Mouse (Mus musculus) spleen, postnatal 14 days (tissue): ENCODE measurements at regions not wholly inside any gene's neighbourhood (a gene's known extent, or its start where the extent isn't known, plus 50 kb on each side); places are given as distances from the start of the nearest gene placed in this dataset.

Source experiments
- DNase-seq, 2 experiments: peaks; one replicate each; pipeline ENCODE4 v3.0.0; 2021 to 2022; ENCODE audit warnings: low spot score in 2 of 2

GRCm38 (mm10) chr4:33693441-33693840 is 231.0 kb upstream of the Cnr1 start:
- no peak for DNase-seq

DNA sequence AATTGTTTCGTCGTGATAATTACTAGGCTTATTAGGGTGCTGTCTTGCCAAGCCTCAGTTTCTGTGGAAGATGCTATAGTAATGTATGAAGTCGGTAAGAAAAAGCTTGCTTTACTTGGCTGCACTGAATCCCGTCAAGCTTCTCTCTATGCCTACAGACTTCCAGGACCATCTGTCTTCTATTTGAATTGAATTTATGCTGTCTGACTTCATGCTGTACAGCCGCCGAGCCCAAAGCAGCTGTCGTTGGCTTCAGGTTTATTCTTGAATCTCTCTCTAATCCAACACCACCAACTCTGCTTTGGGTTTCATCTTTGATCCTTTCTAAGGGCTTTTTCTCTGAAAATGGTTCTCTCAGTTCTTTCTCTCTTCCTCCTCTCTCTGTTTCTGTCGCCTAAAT is 227.4 kb upstream of the Cnr1 start:
- no peak for DNase-seq

GRCm38 (mm10) chr4:33702028-33702666 is 222.2 kb upstream of the Cnr1 start:
- DNase-seq: no peak

GRCm38 (mm10) chr4:33705722-33706121 is 218.7 kb upstream of the Cnr1 start:
- DNase-seq: no peak

DNA sequence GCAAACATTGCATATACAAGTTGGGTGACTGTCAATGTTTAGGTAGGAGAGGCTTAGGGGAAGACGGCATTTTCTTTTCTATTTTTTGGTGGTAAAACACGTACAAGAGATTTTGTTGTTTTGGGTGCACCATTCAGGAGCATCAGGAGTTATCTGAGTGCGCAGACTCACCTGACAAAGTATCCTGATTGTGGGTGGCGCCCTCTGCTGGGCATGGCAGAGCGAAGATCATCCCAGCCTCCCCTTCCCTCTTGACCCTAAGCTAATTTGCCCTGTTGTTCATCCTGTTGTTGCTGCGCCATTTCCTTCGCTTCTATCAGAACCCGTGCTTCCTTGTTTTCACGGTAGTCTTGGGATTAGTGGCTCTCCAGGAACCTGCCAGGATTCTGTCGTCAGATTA is 217.6 kb upstream of the Cnr1 start:
- no peak for DNase-seq

DNA sequence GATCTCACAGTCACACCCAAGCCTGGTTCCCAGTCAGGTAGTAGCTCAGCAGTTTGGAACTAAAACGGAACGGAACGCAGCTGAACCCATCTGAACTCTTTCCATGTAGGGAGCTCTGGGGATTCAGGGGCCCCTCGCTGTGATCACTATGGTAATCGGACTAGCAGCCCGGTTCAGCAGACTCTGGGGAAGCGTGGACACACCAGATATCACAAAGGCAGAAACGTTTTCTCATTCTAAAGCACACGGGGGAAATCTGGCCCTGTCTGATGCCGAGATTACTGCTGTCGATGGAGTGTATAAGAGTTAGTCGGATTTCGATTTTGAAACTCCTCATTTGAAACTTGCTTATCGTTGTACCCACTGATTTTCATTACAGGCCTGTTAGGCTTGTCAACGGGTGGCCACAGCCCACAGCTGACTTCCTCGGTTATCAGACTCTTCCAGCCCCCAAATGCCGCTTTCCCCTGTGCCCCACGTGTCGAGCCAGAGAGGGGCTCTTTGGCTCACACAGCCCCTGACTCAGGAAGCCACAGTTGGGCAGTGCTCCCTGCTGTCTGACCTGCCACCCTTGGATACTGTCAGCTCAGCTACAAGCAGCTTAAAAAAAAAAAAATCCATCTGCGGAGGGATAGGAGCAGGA is 207.8 kb upstream of the Cnr1 start:
- DNase-seq: no peak

DNA sequence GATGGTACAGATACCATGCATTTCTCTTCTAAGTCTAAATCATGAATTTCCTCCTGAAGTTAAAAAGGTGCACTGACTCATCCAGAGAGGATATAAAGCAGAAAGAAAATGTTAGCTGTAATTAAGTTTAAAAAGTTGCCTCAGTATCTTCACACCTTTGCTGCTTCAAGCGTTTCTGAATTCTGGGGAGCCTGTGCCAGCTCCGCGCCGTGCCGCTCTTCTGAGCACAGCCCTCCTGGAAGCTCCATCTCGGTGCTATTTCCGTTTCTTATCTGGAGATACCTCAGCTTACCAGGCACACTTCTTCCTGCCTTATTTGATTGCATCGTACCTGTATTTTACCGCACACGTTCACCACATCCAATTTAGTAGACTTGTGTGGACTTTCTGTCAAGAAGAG is 203.4 kb upstream of the Cnr1 start:
- no peak for DNase-seq

DNA sequence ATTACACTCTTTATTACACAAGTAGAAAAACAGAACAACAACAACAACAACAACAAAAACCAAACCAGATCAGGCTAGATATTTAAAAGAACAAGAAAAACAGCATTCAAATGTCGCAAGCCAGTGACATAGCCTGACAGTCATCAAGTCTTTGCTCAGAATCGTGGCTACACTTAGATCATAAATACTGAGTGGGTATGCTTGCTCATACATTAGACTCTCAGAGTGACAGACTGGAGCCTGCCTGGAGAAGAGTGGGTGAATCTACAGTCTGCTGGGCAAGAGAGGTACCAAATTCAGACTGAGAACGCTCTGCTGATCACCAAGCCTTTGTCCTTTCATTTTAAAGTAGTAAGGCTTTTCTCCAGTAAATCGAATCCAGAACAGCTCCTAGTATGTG is 202.4 kb upstream of the Cnr1 start:
- DNase-seq: no peak

DNA sequence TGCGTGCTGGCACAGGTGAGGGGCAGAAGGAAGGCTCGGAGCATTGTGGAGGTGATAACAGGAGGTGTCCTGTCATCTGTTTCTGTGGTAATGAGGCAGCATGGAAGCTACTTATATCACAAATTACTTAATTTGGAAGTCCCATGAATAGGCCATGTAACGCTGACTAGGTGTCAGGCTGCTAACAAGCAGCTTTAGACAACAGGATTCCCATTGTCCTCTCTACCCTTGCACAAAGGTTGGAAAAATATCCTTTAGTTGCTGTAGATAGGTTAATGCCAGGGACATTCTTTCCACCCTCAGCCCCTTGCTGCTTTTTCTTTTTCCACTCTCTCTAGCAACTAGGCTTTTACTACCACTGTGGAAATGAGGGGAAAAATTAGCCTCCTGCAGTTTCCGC is 192.6 kb upstream of the Cnr1 start:
- DNase-seq: no peak

DNA sequence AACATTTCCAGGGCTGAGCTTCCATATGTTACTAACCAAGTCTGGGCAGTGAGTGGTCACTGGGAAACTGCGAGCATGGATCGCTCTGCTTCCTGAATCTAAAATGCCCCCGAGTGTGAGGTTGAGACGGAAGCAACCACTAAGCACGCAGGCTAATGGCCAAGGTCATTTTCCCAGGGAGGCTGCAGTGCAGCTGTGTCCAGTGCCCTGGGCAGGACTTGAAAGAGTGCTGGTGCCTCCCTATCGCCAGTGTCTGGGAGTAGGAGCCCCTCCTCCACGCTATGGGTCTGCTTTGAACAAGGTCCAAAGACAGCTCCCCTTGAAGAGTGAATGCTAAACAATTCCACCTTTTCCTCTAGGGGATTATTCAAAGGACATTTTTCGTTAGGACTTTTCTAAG is 189.5 kb upstream of the Cnr1 start:
- no peak for DNase-seq

GRCm38 (mm10) chr4:33735442-33735966 is 188.9 kb upstream of the Cnr1 start:
- no peak for DNase-seq

DNA sequence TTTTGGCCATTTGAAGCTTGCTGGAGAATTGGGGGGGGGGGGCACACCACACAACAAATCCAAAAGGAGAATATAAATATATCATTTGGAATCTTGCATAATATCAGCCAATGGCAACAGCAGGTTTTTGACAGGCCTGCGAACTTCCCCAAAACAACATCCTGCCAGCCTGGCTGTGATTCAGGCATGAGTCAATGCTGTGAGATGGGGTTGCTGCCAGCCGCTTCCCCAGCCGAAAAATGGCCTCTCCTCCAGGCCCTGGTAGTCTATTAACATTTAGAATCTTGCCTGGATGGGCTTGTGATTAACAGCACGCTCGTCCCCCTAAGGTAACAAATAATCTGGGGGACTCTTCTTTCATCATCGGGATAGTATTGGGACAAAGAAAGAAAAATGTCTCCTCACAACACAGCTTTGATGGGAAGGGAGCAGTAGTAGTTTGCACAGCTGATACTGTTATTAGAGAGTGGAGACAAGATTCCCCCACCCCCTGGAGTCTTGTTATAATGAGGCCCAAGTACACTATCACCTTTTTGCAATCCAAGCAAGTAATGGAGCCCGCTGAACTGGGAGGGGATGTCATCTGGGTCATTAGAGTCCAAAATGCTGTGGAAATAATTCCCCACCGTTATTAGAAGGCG is 188.2 kb upstream of the Cnr1 start:
- DNase-seq: no peak

- DNase-seq: no peak
Measured at GRCm38 (mm10) chr4:33737337-33737736, 187.1 kb upstream of the Cnr1 start.

GRCm38 (mm10) chr4:33737859-33738417 is 186.5 kb upstream of the Cnr1 start:
- no peak for DNase-seq

GRCm38 (mm10) chr4:33739211-33739904 is 185.0 kb upstream of the Cnr1 start:
- DNase-seq: no peak

DNA sequence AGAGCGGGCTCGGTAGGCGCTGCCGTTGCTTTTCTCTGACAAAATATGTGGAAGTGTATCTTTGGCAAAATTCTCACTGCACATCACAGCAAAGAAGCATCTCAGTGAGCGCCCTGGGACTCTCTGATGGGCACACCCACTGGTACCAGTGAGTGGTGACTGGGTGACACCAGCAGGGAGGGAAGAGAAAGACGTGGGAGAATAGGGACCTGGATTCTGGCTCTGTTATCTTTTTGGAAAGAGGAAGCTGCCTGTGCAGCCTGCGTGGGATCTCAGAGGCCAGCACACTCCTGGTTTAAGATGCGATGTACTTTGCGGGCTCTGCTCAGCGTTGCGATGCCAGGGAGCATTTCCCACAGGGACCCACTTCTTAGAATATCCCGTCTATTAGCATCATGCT is 183.4 kb upstream of the Cnr1 start:
- DNase-seq: no peak

GRCm38 (mm10) chr4:33745180-33745579 is 179.2 kb upstream of the Cnr1 start:
- DNase-seq: no peak

- DNase-seq: no peak
Measured at GRCm38 (mm10) chr4:33747316-33747895, 177.0 kb upstream of the Cnr1 start.

GRCm38 (mm10) chr4:33767721-33768120 is 156.7 kb upstream of the Cnr1 start:
- no peak for DNase-seq

GRCm38 (mm10) chr4:33786027-33786426 is 138.4 kb upstream of the Cnr1 start:
- no peak for DNase-seq

DNA sequence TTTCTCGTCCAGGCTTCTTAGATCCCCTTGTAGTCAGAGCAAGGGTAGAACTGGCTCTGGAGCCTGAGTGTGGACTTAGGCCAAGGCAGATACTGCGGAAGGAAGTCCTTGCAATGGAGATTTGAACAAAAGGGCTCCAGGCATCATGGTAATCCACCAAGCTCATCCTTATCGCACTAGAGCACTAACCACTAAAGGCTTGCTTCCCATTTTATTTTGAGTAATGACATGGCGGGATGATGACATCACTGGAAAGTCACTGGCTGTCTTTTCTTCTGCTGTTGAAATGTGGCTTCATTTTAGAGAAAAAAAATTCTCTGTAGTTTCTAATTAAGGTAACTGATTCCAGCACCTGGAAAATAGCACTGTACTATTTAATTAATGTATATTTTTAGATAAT is 137.4 kb upstream of the Cnr1 start:
- DNase-seq: no peak

DNA sequence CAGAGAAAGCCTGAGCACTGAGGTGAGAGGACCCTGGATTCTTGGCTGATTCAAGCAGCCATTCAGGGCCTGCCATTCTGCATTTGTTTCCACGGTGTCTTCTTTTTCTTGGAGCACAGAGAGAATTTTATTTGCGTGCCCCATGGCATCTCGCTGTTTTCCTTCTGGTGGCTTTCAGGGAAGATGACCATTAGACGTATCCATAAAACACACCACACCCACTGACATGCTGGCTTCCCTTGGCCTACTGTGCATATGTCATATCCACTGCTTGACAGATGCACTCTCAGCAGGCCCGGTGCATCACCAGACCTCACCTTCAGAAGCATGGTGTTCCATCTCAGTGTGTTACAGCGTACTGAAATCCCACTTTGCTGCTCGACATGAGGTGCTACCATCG is 131.0 kb upstream of the Cnr1 start:
- DNase-seq: no peak
